13 mouse cellular contexts compared by ENCODE assay signal in genomic region chr15:82160731-82161640, GRCm38 (mm10). TPM values are rescaled to one million over a fixed set of nuclear protein-coding genes. Genes with fewer than 3 reads are reported as not detected.
A peak's percentile ranks its signal among the peaks of the same experiment; 100 is the strongest.
DNase-seq lines count a peak whose midpoint lies in the region; ATAC-seq and TF ChIP-seq lines count a peak whose summit lies in the region.
"Had no signal": no experiment of that assay in that cellular context is flagged by ENCODE, and none has a peak within 500 bp of the region (broad histone marks: within the 10 kb centered on the region; RNA-seq: fewer than 3 reads in every experiment).

No protein-coding gene starts in this region.

- POLR2A ChIA-PET in Patski (lab: Charles Lee): interaction anchor here (0.6 kb wide), 1 partner anchor 9 kb away, joined by 6 read pairs; no protein-coding TSS in a partner anchor

- CTCF ChIA-PET in Patski (lab: Charles Lee): interaction anchor here (0.9 to 1.3 kb wide), 3 partner anchors 20 to 76 kb away, joined by 3 read pairs; no protein-coding TSS in a partner anchor

- no peaks in the 10 kb centered on the region for H3K27me3 ChIP-seq in heart, embryonic 13.5 days (replicated peaks)
- no peaks in the 10 kb centered on the region for H3K27me3 ChIP-seq in lung, embryonic 14.5 days (ENCODE audit: insufficient read depth, low read length)
- H3K27me3 ChIP-seq in Patski: no peaks in the 10 kb centered on the region
- H3K27me3 ChIP-seq in liver, postnatal 0 days (ENCODE audit: insufficient read depth, low read length): no peaks in the 10 kb centered on the region
- H3K27me3 ChIP-seq: forebrain, embryonic 15.5 days had no signal

- H3K27ac ChIP-seq in heart, embryonic 13.5 days (replicated peaks): peak overlapping the region; percentile 55
- H3K27ac ChIP-seq in lung, embryonic 14.5 days (ENCODE audit: low read depth): no peak overlapping the region
- H3K27ac ChIP-seq in liver, postnatal 0 days (ENCODE audit: low read depth): peak overlapping the region; percentile 24
- H3K27ac ChIP-seq: forebrain, embryonic 15.5 days; hindbrain, embryonic 14.5 days had no signal

- in situ Hi-C loops in Patski (cut with MboI; ENCODE audit: low pct_unique_long_range_greater_than_20kb): no loop called here

- TF ChIP-seq EP300 in liver, postnatal 0 days (IDR thresholded peaks at IDR 0.05; ENCODE audit: low read depth): no peak

- no peak for ATAC-seq in heart, embryonic 13.5 days (ENCODE audit: extremely low read depth, insufficient number of reproducible peaks, low FRiP score, low TSS enrichment)
- ATAC-seq in lung, embryonic 14.5 days (ENCODE audit: insufficient read depth): no peak
- peak; percentile 23 for ATAC-seq in Patski
- ATAC-seq in liver, postnatal 0 days: no peak
- ATAC-seq: forebrain, embryonic 15.5 days had no signal

- H3K4me1 ChIP-seq in heart, embryonic 13.5 days: peaks cover 87% of the 10 kb centered on the region
- peaks cover 15% of the 10 kb centered on the region for H3K4me1 ChIP-seq in lung, embryonic 14.5 days (ENCODE audit: insufficient read depth)
- H3K4me1 ChIP-seq in lung, adult 2 months (ENCODE audit: control insufficient read depth, insufficient read depth, low read length): peaks cover 31% of the 10 kb centered on the region
- peaks cover 61% of the 10 kb centered on the region for H3K4me1 ChIP-seq in liver, postnatal 0 days (ENCODE audit: insufficient read depth)

- no peak for DNase-seq in heart, postnatal 36 days
- DNase-seq in lung, embryonic 14.5 days: no peak
- DNase-seq in lung, adult 2 months: no peak
- no peak for DNase-seq in Patski (ENCODE audit: low read depth, low spot score)
- no peak for DNase-seq in liver, postnatal 0 days
- no peak for DNase-seq in ovary, postnatal 14 days (ENCODE audit: low spot score)
- DNase-seq in cerebellum, adult 9-10 months: no peak
- DNase-seq: cerebellum, postnatal 10 days; gastrocnemius, postnatal 25 days had no signal

- TF ChIP-seq POLR2A in lung, adult 2 months (IDR thresholded peaks at IDR 0.05; ENCODE audit: borderline replicate concordance, extremely low read depth, low read depth, low read length): no peak

- TF ChIP-seq CTCF in lung, embryonic 14.5 days (IDR thresholded peaks at IDR 0.05; ENCODE audit: low read depth): no peak
- TF ChIP-seq CTCF in lung, adult 2 months (IDR thresholded peaks at IDR 0.05; ENCODE audit: insufficient read depth, low read length): no peak
- TF ChIP-seq CTCF in Patski (IDR thresholded peaks at IDR 0.05): no peak
- TF ChIP-seq CTCF in liver, postnatal 0 days (IDR thresholded peaks at IDR 0.05; ENCODE audit: low read depth): no peak

- no peaks in the 10 kb centered on the region for H3K9me3 ChIP-seq in heart, embryonic 13.5 days
- H3K9me3 ChIP-seq in lung, embryonic 14.5 days (ENCODE audit: low read depth, low read length): no peaks in the 10 kb centered on the region
- H3K9me3 ChIP-seq in liver, postnatal 0 days (ENCODE audit: low read length): no peaks in the 10 kb centered on the region
- H3K9me3 ChIP-seq: forebrain, embryonic 15.5 days had no signal

- H3K4me3 ChIP-seq in heart, embryonic 13.5 days: no peak overlapping the region
- no peak overlapping the region for H3K4me3 ChIP-seq in lung, embryonic 14.5 days (ENCODE audit: low read depth, low read length)
- no peak overlapping the region for H3K4me3 ChIP-seq in lung, adult 2 months (replicated peaks; ENCODE audit: extremely low read depth, low read depth, low read length)
- no peak overlapping the region for H3K4me3 ChIP-seq in liver, postnatal 0 days (ENCODE audit: low read depth, low read length)
- H3K4me3 ChIP-seq: forebrain, embryonic 15.5 days had no signal

- peak overlapping the region; percentile 1 for H3K9ac ChIP-seq in heart, embryonic 13.5 days
- 0 out of 2 replicates have a peak overlapping the region, but pooled peaks have one; percentile 21 for H3K9ac ChIP-seq in lung, embryonic 14.5 days
- no peak overlapping the region; the same call in 1 of the 2 replicates for H3K9ac ChIP-seq in liver, postnatal 0 days (replicated peaks)
- H3K9ac ChIP-seq: forebrain, embryonic 15.5 days; hindbrain, embryonic 14.5 days had no signal

- intact Hi-C loops in heart, postnatal 36 days (cut with DNase I): no loop called here

- peaks cover 7% of the 10 kb centered on the region for H3K36me3 ChIP-seq in heart, embryonic 13.5 days
- no peaks in the 10 kb centered on the region for H3K36me3 ChIP-seq in lung, embryonic 14.5 days (ENCODE audit: insufficient read depth)
- no peaks in the 10 kb centered on the region for H3K36me3 ChIP-seq in liver, postnatal 0 days (replicated peaks; ENCODE audit: insufficient read depth, low read length)
- H3K36me3 ChIP-seq: forebrain, embryonic 15.5 days had no signal

- H3K4me2 ChIP-seq in heart, embryonic 13.5 days: peak overlapping the region; percentile 20
- no peak overlapping the region for H3K4me2 ChIP-seq in lung, embryonic 14.5 days
- H3K4me2 ChIP-seq in liver, postnatal 0 days (ENCODE audit: low read depth, low read length): no peak overlapping the region
- H3K4me2 ChIP-seq: forebrain, embryonic 15.5 days; hindbrain, embryonic 14.5 days had no signal

- 42% methylated on average over 11 of the region's 11 CpGs for WGBS in heart, embryonic 13.5 days
- 49% methylated on average over 11 of the region's 11 CpGs for WGBS in lung, embryonic 14.5 days
- 45% methylated on average over 11 of the region's 11 CpGs for WGBS in lung, adult 2 months
- 56% methylated on average over 11 of the region's 11 CpGs for WGBS in liver, postnatal 0 days (ENCODE audit: insufficient replicate concordance)

RNA-seq across cellular contexts. Expression of gene Srebf2, which starts 14.0 kb away (rescaled TPM):
- 89.4 and 92.6 TPM in 2 replicates for polyA plus RNA-seq in heart, embryonic 13.5 days (2015; fragmentation: Nextera tagmentation; extraction: Ambion mirVana)
- total RNA-seq in heart, postnatal 36 days (2021): 10 to 100 TPM; 17.4 to 19.5 TPM
- polyA plus RNA-seq in lung, embryonic 14.5 days (2014; fragmentation: Nextera tagmentation; extraction: Ambion mirVana): 107 and 114 TPM in 2 replicates
- 261 and 292 TPM in 2 replicates for polyA plus RNA-seq in lung, adult 2 months (2012; rRNA removed)
- polyA plus RNA-seq in Patski (2021): 84.6 TPM
- polyA plus RNA-seq in liver, postnatal 0 days (2015; fragmentation: Nextera tagmentation; extraction: Ambion mirVana): 30.3 and 33.6 TPM in 2 replicates

RNA-seq across cellular contexts. Expression of gene Ccdc134, which starts 33.3 kb away (rescaled TPM):
- polyA plus RNA-seq in heart, embryonic 13.5 days (2015; fragmentation: Nextera tagmentation; extraction: Ambion mirVana): 9.0 and 9.6 TPM in 2 replicates
- total RNA-seq in heart, postnatal 36 days (2021): 1 to 10 TPM; 3.4 to 5.6 TPM
- polyA plus RNA-seq in lung, embryonic 14.5 days (2014; fragmentation: Nextera tagmentation; extraction: Ambion mirVana): 20.5 and 22.1 TPM in 2 replicates
- 7.9 and 10.9 TPM in 2 replicates for polyA plus RNA-seq in lung, adult 2 months (2012; rRNA removed)
- polyA plus RNA-seq in Patski (2021): 18.0 TPM
- polyA plus RNA-seq in liver, postnatal 0 days (2015; fragmentation: Nextera tagmentation; extraction: Ambion mirVana): 3.6 and 4.0 TPM in 2 replicates

RNA-seq across cellular contexts. Expression of gene Shisa8, which starts 51.6 kb away (rescaled TPM):
- polyA plus RNA-seq in heart, embryonic 13.5 days (2015; fragmentation: Nextera tagmentation; extraction: Ambion mirVana): 0.17 and 0.21 TPM in 2 replicates
- total RNA-seq in heart, postnatal 36 days (2021): under 1 TPM; 0.14 to 0.19 TPM
- 0.20 and 0.45 TPM in 2 replicates for polyA plus RNA-seq in lung, embryonic 14.5 days (2014; fragmentation: Nextera tagmentation; extraction: Ambion mirVana)
- polyA plus RNA-seq in lung, adult 2 months (2012; rRNA removed): 0.40 and 1.00 TPM in 2 replicates
- polyA plus RNA-seq in Patski (2021): 0.09 TPM
- 0.08 and 0.13 TPM in 2 replicates for polyA plus RNA-seq in liver, postnatal 0 days (2015; fragmentation: Nextera tagmentation; extraction: Ambion mirVana)
- total RNA-seq: gastrocnemius, postnatal 25 days; monocyte, adult 5-6 weeks had no signal
